Mouse (Mus musculus) heart, adult 2 months (tissue): ENCODE measurements around the gene Grik4.

ENCODE experiments used
- CTCF ChIP-seq: fragments of 200-600 bp; IDR thresholded peaks from 2 replicates; pipeline ENCODE4 v1.8.1; 2022; ENCODE audit warnings: antibody characterized with exemption, mild to moderate bottlenecking, moderate library complexity
- POLR2A ChIP-seq: fragments of 200-500 bp; IDR thresholded peaks from 2 replicates; pipeline ENCODE4 v1.6.1; 2011; ENCODE audit warnings: mild to moderate bottlenecking, low read depth, low read length, control low read depth; ENCODE audit not compliant: insufficient read depth

DNA sequence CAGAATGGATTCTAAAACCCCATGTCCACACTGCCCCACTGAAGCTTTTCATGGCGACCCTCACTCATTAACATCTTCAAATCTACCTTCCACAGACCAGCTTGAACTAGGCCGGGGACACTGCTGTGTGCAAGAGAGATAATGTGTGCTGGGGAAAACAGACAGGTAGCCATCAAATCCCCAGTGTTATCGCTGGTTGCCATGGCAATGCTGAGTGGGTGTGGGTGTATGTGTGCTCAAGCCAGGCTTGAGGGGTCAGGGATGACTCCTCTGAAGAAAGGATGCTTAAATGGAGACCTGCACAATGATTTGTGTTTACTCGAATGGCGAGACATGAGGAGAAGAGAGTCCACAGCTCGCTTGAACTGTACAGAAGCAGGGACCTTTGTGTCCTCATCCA lies 112.7 kb downstream of the Grik4 start:
- TF ChIP-seq CTCF: no peak
- no peak for TF ChIP-seq POLR2A
